Mouse (Mus musculus) hindbrain, embryonic 13.5 days (tissue): ENCODE data around the gene Ryr2. TPM values are rescaled to one million over a fixed set of nuclear protein-coding genes. Genes with fewer than 3 reads are reported as not detected.

ENCODE experiments used
- ATAC-seq: fragments of 200-750 bp; cut with Nextera tagmentation; 2 replicates; pipeline ENCODE4 v1.8.0; 2017; ENCODE audit warnings: moderate TSS enrichment; ENCODE audit not compliant: low FRiP score
- H3K27ac ChIP-seq: fragments of 300-500 bp; sonication (generic); 2 replicates; pipeline ENCODE4 v1.5.1; 2015; ENCODE audit warnings: inconsistent platforms, mild to moderate bottlenecking, moderate library complexity
- H3K27me3 ChIP-seq: fragments of 300-500 bp; sonication (generic); 2 replicates; pipeline ENCODE4 v1.6.1; 2015; ENCODE audit warnings: mild to moderate bottlenecking, inconsistent platforms
- H3K36me3 ChIP-seq: fragments of 300-500 bp; sonication (generic); 2 replicates; pipeline ENCODE4 v1.6.1; 2015; ENCODE audit warnings: mild to moderate bottlenecking, inconsistent platforms
- H3K4me1 ChIP-seq: fragments of 300-500 bp; sonication (generic); replicated peaks from 2 replicates; pipeline ENCODE4 v1.6.1; 2015; ENCODE audit warnings: inconsistent platforms
- H3K4me2 ChIP-seq: fragments of 300-500 bp; sonication (generic); 2 replicates; pipeline ENCODE4 v1.6.1; 2015; ENCODE audit warnings: inconsistent platforms, mild to moderate bottlenecking, moderate library complexity
- H3K4me3 ChIP-seq: fragments of 300-500 bp; sonication (generic); 2 replicates; pipeline ENCODE4 v1.5.1; 2015; ENCODE audit warnings: mild to moderate bottlenecking, inconsistent platforms
- H3K9ac ChIP-seq: fragments of 300-500 bp; sonication (generic); 2 replicates; pipeline ENCODE4 v1.6.1; 2015; ENCODE audit warnings: mild to moderate bottlenecking, inconsistent platforms
- H3K9me3 ChIP-seq: fragments of 300-500 bp; sonication (generic); 2 replicates; pipeline ENCODE4 v1.6.1; 2016; ENCODE audit warnings: inconsistent platforms
- WGBS: fragments of 180-500 bp; shearing (Covaris S2); methylation state at CpG from one replicate; pipeline ENCODE4 v1.1.7; 2015; 5-methylcytosine and 5-hydroxymethylcytosine counted together
- polyA plus RNA-seq: library from polyadenylated mRNA; unstranded; fragments of >200 nt; fragmentation: Nextera tagmentation; extraction: Ambion mirVana; gene quantifications from 2 replicates; pipeline ENCODE4 v1.2.1, GENCODE M21; 2015

The Ryr2 gene
- polyA plus RNA-seq, 1 experiment from 2014 or later, result 2.2 TPM

DNA sequence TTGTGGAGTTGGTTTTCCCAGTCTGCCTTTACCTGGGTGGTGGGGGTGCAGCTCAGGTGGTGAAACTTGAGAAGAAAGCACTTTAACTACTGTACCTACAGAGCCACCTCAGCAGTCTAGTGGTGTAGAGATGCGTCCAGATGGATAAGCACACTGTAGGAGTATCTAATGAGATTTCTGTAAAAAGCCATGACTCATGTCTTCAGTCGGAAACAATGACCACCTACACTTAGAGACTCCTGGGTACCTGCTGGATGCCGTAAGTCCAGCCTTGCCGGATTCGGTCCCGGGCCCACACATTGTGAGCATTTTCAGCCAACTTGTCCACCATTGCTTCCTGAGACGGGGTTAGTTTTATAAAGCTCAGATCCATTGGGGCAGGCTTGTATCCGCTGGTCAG lies 334.6 kb downstream of the Ryr2 start:
- no peaks in the 10 kb centered on the region for H3K4me1 ChIP-seq
- H3K9ac ChIP-seq, result no peak overlapping the region
- H3K4me3 ChIP-seq, result no peak overlapping the region
- no peak overlapping the region for H3K4me2 ChIP-seq
- WGBS, result 95% methylated on average over 8 of the region's 8 CpGs
- 0 out of 2 replicates have a peak, but pooled peaks cover 5% of the 10 kb centered on the region for H3K36me3 ChIP-seq
- no peak for ATAC-seq
- no peaks in the 10 kb centered on the region for H3K9me3 ChIP-seq
- no peaks in the 10 kb centered on the region for H3K27me3 ChIP-seq
- no peak overlapping the region for H3K27ac ChIP-seq

- no peaks in the 10 kb centered on the region for H3K27me3 ChIP-seq
- H3K27ac ChIP-seq, result no peak overlapping the region
- 59% methylated on average over 2 of the region's 2 CpGs for WGBS
- 0 out of 2 replicates have a peak, but pooled peaks cover 5% of the 10 kb centered on the region for H3K36me3 ChIP-seq
- H3K4me2 ChIP-seq, result no peak overlapping the region
- ATAC-seq, result no peak
- no peaks in the 10 kb centered on the region for H3K4me1 ChIP-seq
- no peak overlapping the region for H3K4me3 ChIP-seq
- H3K9me3 ChIP-seq, result no peaks in the 10 kb centered on the region
- H3K9ac ChIP-seq, result no peak overlapping the region
Observed at GRCm38 (mm10) chr13:11766899-11767298, 339.8 kb downstream of the Ryr2 start.

DNA sequence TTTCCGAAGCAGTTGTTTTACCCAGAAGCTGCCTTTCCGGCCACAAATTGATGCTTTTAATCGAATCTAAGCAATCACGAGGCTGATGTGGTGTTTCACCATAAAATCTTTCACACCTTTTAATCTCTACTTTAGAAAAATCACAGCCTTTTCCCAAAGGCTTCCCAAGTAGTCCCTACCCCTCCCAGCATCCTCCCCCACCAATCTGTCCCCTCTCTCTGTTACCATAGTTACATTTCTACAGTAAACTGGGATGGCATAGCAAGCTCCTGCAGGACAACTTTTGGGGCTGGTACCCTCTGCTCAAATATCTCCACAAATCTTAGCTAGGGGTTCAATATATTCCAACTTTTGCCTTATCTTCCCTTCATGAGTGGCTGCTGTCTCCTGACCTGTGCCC lies 342.8 kb downstream of the Ryr2 start:
- Histone ChIP-seq H3K36me3 (no peaks in the 10 kb centered on the region), H3K4me2 (no peak overlapping the region), H3K4me1 (no peaks in the 10 kb centered on the region), H3K9me3 (no peaks in the 10 kb centered on the region), H3K4me3 (no peak overlapping the region), H3K9ac (no peak overlapping the region), H3K27ac (no peak overlapping the region), H3K27me3 (no peaks in the 10 kb centered on the region)
- 93% methylated on average over 4 of the region's 4 CpGs for WGBS
- ATAC-seq, result no peak

DNA sequence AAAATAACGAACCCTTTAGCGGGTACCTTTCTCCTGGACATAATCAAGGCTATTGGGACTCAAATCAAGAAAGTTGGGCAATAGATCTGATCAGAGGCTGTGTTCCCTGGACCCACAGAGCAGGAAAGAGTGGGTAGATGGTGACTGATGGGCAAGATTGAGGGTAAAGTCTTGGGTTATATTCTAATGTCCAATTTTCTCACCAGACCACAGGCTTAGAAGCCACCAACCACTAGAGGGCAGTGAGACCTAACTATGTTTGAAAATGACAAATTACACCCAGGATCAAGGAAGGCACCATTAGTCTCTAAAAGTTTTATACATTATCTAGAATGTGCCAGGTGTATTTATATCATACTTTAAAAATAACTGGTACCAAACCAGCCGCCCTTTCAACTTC lies 343.6 kb downstream of the Ryr2 start:
- H3K27me3 ChIP-seq, result no peaks in the 10 kb centered on the region
- WGBS, result 89% methylated on average over 3 of the region's 3 CpGs
- no peak overlapping the region for H3K4me2 ChIP-seq

DNA sequence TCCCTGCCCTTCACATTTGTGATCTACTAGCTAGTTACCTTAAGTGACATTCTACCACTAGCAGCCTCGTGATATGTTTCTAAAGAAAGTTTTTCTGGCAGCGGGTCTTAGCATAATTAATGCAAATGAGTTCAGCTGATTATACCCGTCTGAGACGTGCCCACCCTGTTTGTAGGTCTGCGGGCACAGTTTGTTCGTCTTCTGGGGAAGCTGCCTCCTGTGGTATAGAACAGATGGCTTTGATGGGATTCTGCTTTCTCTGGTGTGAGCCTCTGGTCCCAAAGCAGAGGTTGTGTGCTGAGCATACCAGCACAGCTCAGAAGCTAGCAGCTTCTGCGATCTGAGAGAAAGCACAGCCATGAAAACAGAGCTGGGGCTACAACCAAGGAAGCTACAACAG lies 348.9 kb downstream of the Ryr2 start:
- ATAC-seq, result peak; percentile 63; the same call in 1 of the 2 replicates
- Histone ChIP-seq H3K4me3 (no peak overlapping the region), H3K36me3 (no peaks in the 10 kb centered on the region), H3K9ac (no peak overlapping the region), H3K4me2 (no peak overlapping the region), H3K27ac (no peak overlapping the region; the same call in 1 of the 2 replicates), H3K4me1 (no peaks in the 10 kb centered on the region), H3K9me3 (no peaks in the 10 kb centered on the region), H3K27me3 (no peaks in the 10 kb centered on the region)
- WGBS, result 45% methylated on average over 7 of the region's 7 CpGs

More for the DNA sequence above, 343.6 kb downstream of the Ryr2 start:
- Histone ChIP-seq H3K9ac (no peak overlapping the region), H3K9me3 (no peaks in the 10 kb centered on the region), H3K4me3 (no peak overlapping the region), H3K36me3 (no peaks in the 10 kb centered on the region), H3K4me1 (no peaks in the 10 kb centered on the region), H3K27ac (no peak overlapping the region)
- ATAC-seq, result no peak

- WGBS, result 89% methylated on average over 9 of the region's 9 CpGs
- no peak for ATAC-seq
Observed at GRCm38 (mm10) chr13:11745479-11745878, 361.3 kb downstream of the Ryr2 start.

DNA sequence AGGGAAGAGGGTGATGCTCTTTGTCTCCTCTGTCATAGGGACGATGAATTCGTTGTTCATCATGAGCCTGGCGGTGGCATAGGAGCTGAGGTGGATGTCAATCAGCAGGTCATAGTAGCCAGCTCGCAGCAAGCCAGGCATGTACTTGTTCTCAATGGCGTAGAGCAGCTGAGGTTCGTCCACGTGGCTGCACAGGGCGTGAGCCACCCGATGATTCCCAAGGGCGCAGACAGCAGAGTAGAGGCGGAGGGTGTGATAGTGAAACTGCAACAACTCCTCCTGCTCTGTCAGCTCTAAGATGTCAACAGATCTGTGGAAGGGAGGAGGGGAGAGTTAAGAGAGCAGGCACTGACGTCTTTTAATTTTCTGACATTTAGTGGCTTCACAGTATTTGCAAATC lies 368.5 kb downstream of the Ryr2 start:
- Histone ChIP-seq H3K36me3 (peaks cover 10% of the 10 kb centered on the region), H3K27ac (no peak overlapping the region), H3K9ac (no peak overlapping the region), H3K9me3 (no peaks in the 10 kb centered on the region), H3K27me3 (no peaks in the 10 kb centered on the region), H3K4me3 (no peak overlapping the region), H3K4me1 (no peaks in the 10 kb centered on the region), H3K4me2 (no peak overlapping the region)
- WGBS, result 92% methylated on average over 12 of the region's 12 CpGs
- no peak for ATAC-seq

More at GRCm38 (mm10) chr13:11745479-11745878, 361.3 kb downstream of the Ryr2 start:
- Histone ChIP-seq H3K4me1 (no peaks in the 10 kb centered on the region), H3K4me3 (no peak overlapping the region), H3K36me3 (no peaks in the 10 kb centered on the region), H3K9me3 (no peaks in the 10 kb centered on the region), H3K9ac (no peak overlapping the region), H3K27ac (no peak overlapping the region), H3K27me3 (no peaks in the 10 kb centered on the region), H3K4me2 (no peak overlapping the region)

- Histone ChIP-seq H3K4me1 (no peaks in the 10 kb centered on the region), H3K9me3 (no peaks in the 10 kb centered on the region), H3K27ac (no peak overlapping the region), H3K4me2 (no peak overlapping the region), H3K27me3 (no peaks in the 10 kb centered on the region), H3K4me3 (no peak overlapping the region), H3K9ac (no peak overlapping the region), H3K36me3 (no peaks in the 10 kb centered on the region)
- 96% methylated on average over 4 of the region's 4 CpGs for WGBS
- ATAC-seq, result no peak
Observed at GRCm38 (mm10) chr13:11716216-11716615, 390.5 kb downstream of the Ryr2 start.

DNA sequence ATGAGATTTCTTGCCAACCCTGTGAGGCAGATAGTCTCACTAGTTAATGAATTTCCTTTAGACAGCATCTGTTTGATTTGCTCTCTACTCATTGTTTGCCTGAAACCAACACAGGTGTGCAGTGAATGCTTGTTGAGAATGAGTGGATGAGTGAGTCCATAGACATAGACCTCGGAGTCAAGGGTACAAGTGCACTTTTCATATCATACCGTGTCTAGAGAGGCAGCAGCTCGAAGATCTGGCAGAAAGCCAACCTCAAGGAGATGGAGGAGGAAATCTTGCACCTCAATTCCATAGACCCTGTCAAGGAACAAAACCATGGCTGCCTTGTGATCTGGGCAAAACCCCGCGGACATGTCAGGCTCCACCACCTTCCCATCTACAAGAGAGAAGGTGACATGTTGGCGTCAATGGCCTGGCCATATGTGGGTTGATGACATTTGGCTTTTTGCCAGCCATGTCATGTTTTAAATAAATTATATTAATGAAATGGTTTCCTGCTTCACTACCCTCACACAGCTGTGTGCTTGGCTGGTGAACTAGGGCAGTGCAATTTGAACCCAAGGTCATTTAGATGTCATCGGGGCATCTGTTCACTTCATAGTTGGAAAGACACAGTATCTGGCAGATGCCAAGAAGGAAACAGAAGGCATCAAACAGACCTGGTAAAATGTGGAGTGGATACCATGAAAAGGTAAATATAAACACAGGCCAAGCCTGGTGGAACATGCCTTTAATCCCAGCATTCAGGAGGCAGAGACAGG lies 396.9 kb downstream of the Ryr2 start:
- Histone ChIP-seq H3K9me3 (no peaks in the 10 kb centered on the region), H3K4me1 (no peaks in the 10 kb centered on the region), H3K36me3 (0 out of 2 replicates have a peak, but pooled peaks cover 2% of the 10 kb centered on the region), H3K27ac (no peak overlapping the region), H3K4me2 (no peak overlapping the region), H3K4me3 (no peak overlapping the region), H3K27me3 (no peaks in the 10 kb centered on the region), H3K9ac (no peak overlapping the region)
- peak; percentile 28; the same call in 1 of the 2 replicates for ATAC-seq
- 85% methylated on average over 7 of the region's 7 CpGs for WGBS

- Histone ChIP-seq H3K4me1 (no peaks in the 10 kb centered on the region), H3K9me3 (no peaks in the 10 kb centered on the region), H3K9ac (no peak overlapping the region), H3K27ac (no peak overlapping the region), H3K4me2 (no peak overlapping the region), H3K36me3 (no peaks in the 10 kb centered on the region), H3K4me3 (no peak overlapping the region), H3K27me3 (no peaks in the 10 kb centered on the region)
- no peak for ATAC-seq
- WGBS, result 91% methylated on average over 3 of the region's 3 CpGs
Observed at GRCm38 (mm10) chr13:11701721-11702120, 405.0 kb downstream of the Ryr2 start.

DNA sequence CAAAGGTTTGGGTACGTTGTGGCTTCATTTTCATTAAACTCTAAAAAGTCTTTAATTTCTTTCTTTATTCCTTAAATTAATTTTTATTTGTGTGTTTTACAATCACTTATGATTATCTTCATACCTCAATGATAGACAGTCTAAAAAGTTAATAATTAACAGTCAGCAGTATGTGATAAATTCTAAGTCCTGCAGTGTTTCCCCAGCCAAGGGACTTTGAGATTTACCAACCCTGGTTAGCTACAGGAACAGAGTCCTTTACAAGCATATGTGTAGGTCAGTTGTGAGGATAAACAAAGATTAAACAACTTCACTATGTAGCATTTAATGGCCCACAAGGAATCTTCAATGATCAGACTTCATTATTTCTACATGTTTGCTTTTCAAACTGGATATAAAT lies 410.2 kb downstream of the Ryr2 start:
- H3K9ac ChIP-seq, result no peak overlapping the region
- no peaks in the 10 kb centered on the region for H3K4me1 ChIP-seq
- H3K4me3 ChIP-seq, result no peak overlapping the region
- H3K27me3 ChIP-seq, result no peaks in the 10 kb centered on the region
- H3K9me3 ChIP-seq, result no peaks in the 10 kb centered on the region
- no peak for ATAC-seq
- 83% methylated on average over 1 of the region's 1 CpGs for WGBS
- no peak overlapping the region for H3K27ac ChIP-seq
- no peaks in the 10 kb centered on the region for H3K36me3 ChIP-seq
- no peak overlapping the region for H3K4me2 ChIP-seq

DNA sequence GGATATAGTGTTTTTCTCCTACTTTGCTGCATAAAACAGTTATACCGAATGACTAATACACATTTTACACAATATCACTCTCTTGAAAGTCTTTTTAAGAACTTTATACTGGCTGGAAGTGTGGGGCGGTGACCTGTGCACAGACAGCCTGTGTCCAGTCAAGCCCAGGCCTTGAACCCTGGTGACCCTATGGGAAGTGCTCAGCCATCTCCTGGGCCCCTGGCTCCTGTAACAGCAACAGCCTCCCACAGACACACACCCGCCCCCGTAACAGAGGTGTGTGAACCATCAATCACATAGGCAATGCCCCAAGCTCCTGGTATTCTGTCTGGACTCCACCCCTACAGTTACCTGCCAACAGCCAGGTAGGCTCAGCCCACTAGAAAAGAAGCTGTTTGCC lies 424.9 kb downstream of the Ryr2 start:
- H3K36me3 ChIP-seq, result no peaks in the 10 kb centered on the region
- H3K9me3 ChIP-seq, result no peaks in the 10 kb centered on the region
- H3K27ac ChIP-seq, result no peak overlapping the region
- no peak overlapping the region for H3K9ac ChIP-seq
- WGBS, result 94% methylated on average over 4 of the region's 4 CpGs
- no peak overlapping the region for H3K4me2 ChIP-seq
- ATAC-seq, result no peak
- H3K4me1 ChIP-seq, result no peaks in the 10 kb centered on the region
- H3K27me3 ChIP-seq, result no peaks in the 10 kb centered on the region
- H3K4me3 ChIP-seq, result no peak overlapping the region

- ATAC-seq, result no peak
Observed at GRCm38 (mm10) chr13:11662815-11663214, 443.9 kb downstream of the Ryr2 start.

More at GRCm38 (mm10) chr13:11662815-11663214, 443.9 kb downstream of the Ryr2 start:
- no peaks in the 10 kb centered on the region for H3K36me3 ChIP-seq
- H3K4me1 ChIP-seq, result no peaks in the 10 kb centered on the region
- no peak overlapping the region for H3K27ac ChIP-seq
- H3K4me2 ChIP-seq, result no peak overlapping the region
- no peaks in the 10 kb centered on the region for H3K9me3 ChIP-seq
- H3K9ac ChIP-seq, result no peak overlapping the region
- H3K4me3 ChIP-seq, result no peak overlapping the region
- H3K27me3 ChIP-seq, result no peaks in the 10 kb centered on the region
